Mouse (Mus musculus) heart, adult 2 months (tissue): ENCODE measurements around the gene Pigq.

Source experiments
- CTCF ChIP-seq: fragments of 200-600 bp; IDR thresholded peaks from 2 replicates; pipeline ENCODE4 v1.8.1; 2022; ENCODE audit warnings: antibody characterized with exemption, mild to moderate bottlenecking, moderate library complexity
- EP300 ChIP-seq: fragments of 200-500 bp; IDR thresholded peaks from 2 replicates; pipeline ENCODE4 v1.6.1; 2011; ENCODE audit warnings: low read depth, low read length, control low read depth; ENCODE audit not compliant: insufficient read depth
- POLR2A ChIP-seq: fragments of 200-500 bp; IDR thresholded peaks from 2 replicates; pipeline ENCODE4 v1.6.1; 2011; ENCODE audit warnings: mild to moderate bottlenecking, low read depth, low read length, control low read depth; ENCODE audit not compliant: insufficient read depth

GRCm38 (mm10) chr17:25886806-25887205 is 57.9 kb downstream of the Pigq start:
- no peak for TF ChIP-seq CTCF
- no peak for TF ChIP-seq POLR2A
- TF ChIP-seq EP300, result no peak
